Mouse (Mus musculus): ENCODE data around the gene Col28a1.

GRCm38 (mm10) chr6:8119116-8119515 is 73.3 kb downstream of the Col28a1 start:
- TF ChIP-seq CTCF (IDR thresholded peaks at IDR 0.05; ENCODE audit: low read depth, low read length) = no peak
- no peak for TF ChIP-seq POLR2A (IDR thresholded peaks at IDR 0.05; ENCODE audit: borderline replicate concordance, low read depth, low read length)

Data from bone marrow macrophage, adult 2 months (primary cell).